Mouse (Mus musculus): ENCODE data around the gene Tnrc6c. TPM values are rescaled to one million over a fixed set of nuclear protein-coding genes. Genes with fewer than 3 reads are reported as not detected.

The Tnrc6c gene
- polyA plus RNA-seq (2021; fragmentation: Nextera tagmentation), result 3.2 and 5.1 TPM in 2 replicates
- long read RNA-seq, experiment 1, partial matches to known transcripts, result 5 of 22 reads
- long read RNA-seq, experiment 1, other reads (novel, unspliced or antisense), result 17 of 22 reads
- long read RNA-seq, experiment 2, full-length matches to known transcripts, result 1 of 79 reads
- long read RNA-seq, experiment 2, partial matches to known transcripts, result 66 of 79 reads
- long read RNA-seq, experiment 2, other reads (novel, unspliced or antisense), result 12 of 79 reads

GRCm38 (mm10) chr11:117653491-117654351, at the start of gene Tnrc6c:
TSS of gene Tnrc6c (plus strand) at chr11:117654289.

GRCm38 (mm10) chr11:117781993-117782704, 128.1 kb downstream of the Tnrc6c start, which contains the start of the genes Tmc8 and Tmc6:
TSS of gene Tmc8 (plus strand) at chr11:117782076.
TSS of gene Tmc6 (minus strand) at chr11:117782198.

GRCm38 (mm10) chr11:117797511-117798159, 143.5 kb downstream of the Tnrc6c start, which contains the start of gene 6030468B19Rik:
TSS of gene 6030468B19Rik (plus strand) at chr11:117797660.

GRCm38 (mm10) chr11:117809407-117810311, 155.6 kb downstream of the Tnrc6c start, which contains the start of the genes Gm20708 and Syngr2:
TSS of gene Gm20708 (plus strand) at chr11:117809668.
TSS of gene Syngr2 (plus strand) at chr11:117809668.

Other genes with a start within 250 kb of the Tnrc6c start
- 0.15 and 0.19 TPM in 2 replicates for gene Gm11733, start 169.9 kb upstream of the Tnrc6c start, polyA plus RNA-seq (2021; fragmentation: Nextera tagmentation)
- 0.23 and 0.38 TPM in 2 replicates for gene Tmc8, start 127.8 kb downstream of the Tnrc6c start, polyA plus RNA-seq (2021; fragmentation: Nextera tagmentation)
- 5.7 and 6.9 TPM in 2 replicates for gene Tmc6, start 127.9 kb downstream of the Tnrc6c start, polyA plus RNA-seq (2021; fragmentation: Nextera tagmentation)
- not detected in 2 replicates for gene 6030468B19Rik, start 143.4 kb downstream of the Tnrc6c start, polyA plus RNA-seq (2021; fragmentation: Nextera tagmentation)
- gene Gm20708, start 155.4 kb downstream of the Tnrc6c start, polyA plus RNA-seq (2021; fragmentation: Nextera tagmentation), result 0.23 and 0.29 TPM in 2 replicates
- 14.5 and 15.3 TPM in 2 replicates for gene Syngr2, start 155.4 kb downstream of the Tnrc6c start, polyA plus RNA-seq (2021; fragmentation: Nextera tagmentation)
- 3.0 and 4.3 TPM in 2 replicates for gene Afmid, start 171.6 kb downstream of the Tnrc6c start, polyA plus RNA-seq (2021; fragmentation: Nextera tagmentation)
- gene Tk1, start 171.8 kb downstream of the Tnrc6c start, polyA plus RNA-seq (2021; fragmentation: Nextera tagmentation), result 0.36 and 0.68 TPM in 2 replicates
- 1.4 and 1.8 TPM in 2 replicates for gene Birc5, start 195.0 kb downstream of the Tnrc6c start, polyA plus RNA-seq (2021; fragmentation: Nextera tagmentation)
- not detected in 2 replicates for gene Tmem235, start 206.5 kb downstream of the Tnrc6c start, polyA plus RNA-seq (2021; fragmentation: Nextera tagmentation)
- gene Tha1, start 219.2 kb downstream of the Tnrc6c start, polyA plus RNA-seq (2021; fragmentation: Nextera tagmentation), result 2.9 and 4.0 TPM in 2 replicates